Mouse (Mus musculus) heart, adult 2 months (tissue): Measurements from ENCODE around the gene Irf1. TPM values are rescaled to one million over a fixed set of nuclear protein-coding genes. Genes with fewer than 3 reads are reported as not detected.
A peak's percentile ranks its signal among the peaks of the same experiment; 100 is the strongest.

Experiments used
- DNase-seq, 2 experiments: peaks; one replicate each; pipeline ENCODE4 v3.0.0; 2021
- H3K27ac ChIP-seq: fragments of 200-600 bp; 2 replicates; pipeline ENCODE4 v1.8.1; 2022
- H3K27me3 ChIP-seq: fragments of 200-500 bp; 2 replicates; pipeline ENCODE4 v1.6.1; 2012; ENCODE audit warnings: mild to moderate bottlenecking, low read length, inconsistent platforms, mixed read lengths; ENCODE audit not compliant: control insufficient read depth, insufficient read depth
- H3K36me3 ChIP-seq: fragments of 200-500 bp; 2 replicates; pipeline ENCODE4 v1.6.1; 2012; ENCODE audit warnings: low read length, inconsistent platforms; ENCODE audit not compliant: control insufficient read depth, insufficient read depth
- H3K4me1 ChIP-seq: fragments of 200-500 bp; 2 replicates; pipeline ENCODE4 v1.6.1; 2011; ENCODE audit warnings: low read length; ENCODE audit not compliant: control insufficient read depth, insufficient read depth
- H3K4me3 ChIP-seq: fragments of 200-600 bp; 2 replicates; pipeline ENCODE4 v1.8.1; 2022
- H3K79me2 ChIP-seq: fragments of 200-500 bp; replicated peaks from 2 replicates; pipeline ENCODE4 v1.6.1; 2012; ENCODE audit warnings: mild to moderate bottlenecking, inconsistent platforms, low read length, moderate library complexity, mixed read lengths; ENCODE audit not compliant: control insufficient read depth, insufficient read depth
- H3K9ac ChIP-seq: fragments of 200-500 bp; 2 replicates; pipeline ENCODE4 v1.6.1; 2012; ENCODE audit warnings: low read depth, mild to moderate bottlenecking, control low read depth, inconsistent platforms, low read length, mixed read lengths
- CTCF ChIP-seq: fragments of 200-600 bp; IDR thresholded peaks from 2 replicates; pipeline ENCODE4 v1.8.1; 2022; ENCODE audit warnings: antibody characterized with exemption, mild to moderate bottlenecking, moderate library complexity
- EP300 ChIP-seq: fragments of 200-500 bp; IDR thresholded peaks from 2 replicates; pipeline ENCODE4 v1.6.1; 2011; ENCODE audit warnings: low read depth, low read length, control low read depth; ENCODE audit not compliant: insufficient read depth
- POLR2A ChIP-seq: fragments of 200-500 bp; IDR thresholded peaks from 2 replicates; pipeline ENCODE4 v1.6.1; 2011; ENCODE audit warnings: mild to moderate bottlenecking, low read depth, low read length, control low read depth; ENCODE audit not compliant: insufficient read depth
- WGBS: fragments of 180-500 bp; shearing (Covaris S2); methylation state at CpG from one replicate; pipeline ENCODE4 v1.1.7; 2018; 5-methylcytosine and 5-hydroxymethylcytosine counted together
- intact Hi-C: fragments of 180-260 bp; cut with DNase I; formaldehyde crosslinking; loops from one replicate; pipeline ENCODE4 v1.15.1; 2025
- polyA plus RNA-seq: library from polyadenylated mRNA; depleted of rRNA; stranded (reverse); fragments of >200 nt; gene quantifications from 2 replicates; pipeline ENCODE4 v1.2.3, GENCODE M21; 2012
- total RNA-seq, 2 experiments: library from RNA; stranded (reverse); gene quantifications; 2 replicates each; pipeline ENCODE4 v1.2.3; 2021

Irf1 gene
- total and polyA plus RNA-seq, 3 experiments: 15.2 to 20.5 (median 19.7) TPM

GRCm38 (mm10) chr11:53734970-53735681 is 34.7 kb upstream of the Irf1 start:
- Histone ChIP-seq H3K79me2 (no peaks in the 10 kb centered on the region), H3K9ac (no peak overlapping the region), H3K36me3 (no peaks in the 10 kb centered on the region), H3K27me3 (no peaks in the 10 kb centered on the region), H3K4me1 (no peaks in the 10 kb centered on the region), H3K4me3 (no peak overlapping the region), H3K27ac (no peak overlapping the region)
- intact Hi-C loops: loop anchor here (2.0 to 10.0 kb wide), 2 partner anchors 116 to 220 kb away; no protein-coding TSS in a partner anchor
- TF ChIP-seq EP300 (no peak), CTCF (no peak), POLR2A (no peak)
- 60% methylated on average over 18 of the region's 18 CpGs for WGBS
- no peak for DNase-seq

GRCm38 (mm10) chr11:53735682-53736245 is 34.0 kb upstream of the Irf1 start:
- Histone ChIP-seq H3K9ac (no peak overlapping the region), H3K4me3 (peak overlapping the region; percentile 24; the same call in 1 of the 2 replicates), H3K36me3 (no peaks in the 10 kb centered on the region), H3K4me1 (no peaks in the 10 kb centered on the region), H3K79me2 (no peaks in the 10 kb centered on the region), H3K27ac (no peak overlapping the region), H3K27me3 (no peaks in the 10 kb centered on the region)
- intact Hi-C loops: loop anchor here (2.0 to 10.0 kb wide), 4 partner anchors 115 to 265 kb away; partner anchors contain the start of gene Gm9837
- peak; percentile 61 to 66 for DNase-seq
- 0 out of 2 replicates have a peak, but pooled peaks have one; percentile 29 for TF ChIP-seq EP300
- TF ChIP-seq CTCF: peak; percentile 96
- TF ChIP-seq POLR2A: no peak
- 24% methylated on average over 17 of the region's 17 CpGs for WGBS

GRCm38 (mm10) chr11:53736771-53737572 is 32.8 kb upstream of the Irf1 start:
- 46% methylated on average over 14 of the region's 14 CpGs for WGBS
- peak overlapping the region; percentile 29; the same call in 1 of the 2 replicates for H3K27ac ChIP-seq
- H3K27me3 ChIP-seq: no peaks in the 10 kb centered on the region
- no peaks in the 10 kb centered on the region for H3K4me1 ChIP-seq
- intact Hi-C loops: loop anchor here (2.0 to 10.0 kb wide), 3 partner anchors 136 to 266 kb away; partner anchors contain the start of gene Gm9837
- peak; percentile 66 to 75 for DNase-seq
- H3K9ac ChIP-seq: no peak overlapping the region
- H3K4me3 ChIP-seq: no peak overlapping the region
- no peaks in the 10 kb centered on the region for H3K79me2 ChIP-seq
- no peaks in the 10 kb centered on the region for H3K36me3 ChIP-seq
- no peak for TF ChIP-seq POLR2A
- TF ChIP-seq CTCF: peak; percentile 74

- Histone ChIP-seq H3K4me1 (peaks cover 2% of the 10 kb centered on the region), H3K9ac (no peak overlapping the region), H3K4me3 (no peak overlapping the region), H3K79me2 (no peaks in the 10 kb centered on the region), H3K36me3 (no peaks in the 10 kb centered on the region), H3K27ac (peak overlapping the region; percentile 29; the same call in 1 of the 2 replicates), H3K27me3 (no peaks in the 10 kb centered on the region)
- 19% methylated on average over 6 of the region's 6 CpGs for WGBS
- intact Hi-C loops: loop anchor here (2.0 to 10.0 kb wide), 3 partner anchors 135 to 267 kb away; partner anchors contain the start of gene Gm9837
- TF ChIP-seq EP300 (0 out of 2 replicates have a peak, but pooled peaks have one; percentile 18), POLR2A (no peak), CTCF (peak; percentile 69)
- DNase-seq: peak; percentile 65 to 68
Observed at GRCm38 (mm10) chr11:53737573-53737946, 32.3 kb upstream of the Irf1 start.

GRCm38 (mm10) chr11:53742353-53742752 is 27.5 kb upstream of the Irf1 start:
- 13% methylated on average over 5 of the region's 5 CpGs for WGBS
- Histone ChIP-seq H3K36me3 (no peaks in the 10 kb centered on the region), H3K4me3 (no peak overlapping the region), H3K9ac (no peak overlapping the region), H3K27me3 (no peaks in the 10 kb centered on the region), H3K27ac (peak overlapping the region; percentile 34; the same call in 1 of the 2 replicates), H3K4me1 (peaks cover 2% of the 10 kb centered on the region), H3K79me2 (no peaks in the 10 kb centered on the region)
- DNase-seq: peak in 1 of 2 experiments; percentile 31
- intact Hi-C loops: no loop called here
- TF ChIP-seq CTCF (peak; percentile 68), EP300 (peak; percentile 72; the same call in 1 of the 2 replicates), POLR2A (0 out of 2 replicates have a peak, but pooled peaks have one; percentile 15)
